Mouse (Mus musculus) G1E (cell line): ENCODE measurements around the gene Prdm5. TPM values are rescaled to one million over a fixed set of nuclear protein-coding genes. Genes with fewer than 3 reads are reported as not detected.

Experiments used
- ATAC-seq: 2 replicates; pipeline ENCODE4 v1.8.0; 2016; ENCODE audit warnings: mild to moderate bottlenecking; ENCODE audit not compliant: insufficient number of reproducible peaks, poor library complexity, low FRiP score, severe bottlenecking; ENCODE audit errors: extremely low read depth
- DNase-seq: peaks from one replicate; pipeline ENCODE4 v3.0.0; 2012; ENCODE audit warnings: low spot score
- H3K27me3 ChIP-seq: 2 replicates; pipeline ENCODE4 v1.6.1; 2012; ENCODE audit warnings: mild to moderate bottlenecking, low read length, inconsistent platforms; ENCODE audit not compliant: insufficient read depth
- H3K36me3 ChIP-seq: replicated peaks from 2 replicates; pipeline ENCODE3; 2012; ENCODE audit warnings: mild to moderate bottlenecking, inconsistent platforms
- H3K4me1 ChIP-seq: 2 replicates; pipeline ENCODE4 v1.6.1; 2012; ENCODE audit warnings: low read depth, low read length, inconsistent platforms, mixed read lengths; ENCODE audit not compliant: insufficient read depth
- H3K4me3 ChIP-seq: 2 replicates; pipeline ENCODE4 v1.5.1; 2012; ENCODE audit warnings: low read depth, mild to moderate bottlenecking, inconsistent platforms, low read length, moderate library complexity, mixed read lengths
- H3K9me3 ChIP-seq: replicated peaks from 2 replicates; pipeline ENCODE4 v1.6.1; 2012; ENCODE audit warnings: inconsistent platforms
- CTCF ChIP-seq: IDR thresholded peaks from 2 replicates; pipeline ENCODE4 v1.5.1; 2012; ENCODE audit warnings: low read depth, low read length, inconsistent platforms, mixed read lengths
- GATA1 ChIP-seq: IDR thresholded peaks from 2 replicates; pipeline ENCODE4 v1.6.1; 2012; ENCODE audit warnings: borderline replicate concordance, low read length, inconsistent platforms, mixed read lengths
- GATA2 ChIP-seq: IDR thresholded peaks from 2 replicates; pipeline ENCODE4 v1.6.1; 2012; ENCODE audit warnings: low read depth, low read length, inconsistent platforms, borderline replicate concordance
- POLR2AphosphoS5 ChIP-seq: IDR thresholded peaks from 2 replicates; pipeline ENCODE4 v1.6.1; 2012; ENCODE audit warnings: low read depth, low read length, inconsistent platforms; ENCODE audit not compliant: insufficient replicate concordance
- TAL1 ChIP-seq: conservative IDR thresholded peaks from 2 replicates; pipeline ENCODE4 v1.6.1; 2012; ENCODE audit warnings: low read depth, low read length, inconsistent platforms, mixed read lengths
- polyA plus RNA-seq: library from polyadenylated mRNA; stranded (reverse); fragments of >175 nt; gene quantifications from 2 replicates; pipeline ENCODE4 v1.2.3, GENCODE M21; 2012
- total RNA-seq, 2 experiments: library from RNA; stranded (forward) in 1 of 2; stranded (reverse) in 1 of 2; fragments of 200-1000 nt in 1 of 2; fragments of >200 nt in 1 of 2; fragmentation: Nextera tagmentation in 1 of 2; gene quantifications; 2 replicates each; pipeline ENCODE4 v1.2.3; 2014 to 2017

The Prdm5 gene
- total and polyA plus RNA-seq, 3 experiments = 0.38 TPM; not detected in 2

- no peak for TF ChIP-seq GATA1
- no peak for TF ChIP-seq POLR2AphosphoS5
- no peak for TF ChIP-seq TAL1
- TF ChIP-seq CTCF = no peak
- no peak for TF ChIP-seq GATA2
- no peaks in the 10 kb centered on the region for H3K36me3 ChIP-seq
- no peaks in the 10 kb centered on the region for H3K4me1 ChIP-seq
- no peak for ATAC-seq
- H3K4me3 ChIP-seq = no peak overlapping the region
- H3K9me3 ChIP-seq = no peaks in the 10 kb centered on the region
- H3K27me3 ChIP-seq = peaks cover 5% of the 10 kb centered on the region; the same call in 1 of the 2 replicates
- no peak for DNase-seq
These were observed 2.7 kb downstream of the Prdm5 start for GRCm38 (mm10) chr6:65781441-65781840.

GRCm38 (mm10) chr6:65783670-65784069 lies 4.9 kb downstream of the Prdm5 start:
- no peak overlapping the region for H3K4me3 ChIP-seq
- no peak for DNase-seq
- no peaks in the 10 kb centered on the region for H3K9me3 ChIP-seq
- TF ChIP-seq POLR2AphosphoS5 = no peak
- no peak for TF ChIP-seq TAL1
- no peak for TF ChIP-seq GATA1
- no peak for TF ChIP-seq CTCF
- TF ChIP-seq GATA2 = no peak
- ATAC-seq = no peak
- H3K4me1 ChIP-seq = no peaks in the 10 kb centered on the region
- peaks cover 5% of the 10 kb centered on the region; the same call in 1 of the 2 replicates for H3K27me3 ChIP-seq
- H3K36me3 ChIP-seq = no peaks in the 10 kb centered on the region

GRCm38 (mm10) chr6:65792923-65793322 lies 14.1 kb downstream of the Prdm5 start:
- no peak overlapping the region for H3K4me3 ChIP-seq
- H3K27me3 ChIP-seq = no peaks in the 10 kb centered on the region; the same call in 1 of the 2 replicates
- no peak for DNase-seq
- H3K9me3 ChIP-seq = no peaks in the 10 kb centered on the region
- no peak for ATAC-seq
- no peaks in the 10 kb centered on the region for H3K36me3 ChIP-seq
- peaks cover 2% of the 10 kb centered on the region; the same call in 1 of the 2 replicates for H3K4me1 ChIP-seq
- TF ChIP-seq POLR2AphosphoS5 (no peak), GATA2 (no peak), TAL1 (no peak), CTCF (no peak), GATA1 (no peak)

- DNase-seq (no peak), ATAC-seq (no peak)
- Histone ChIP-seq H3K9me3 (no peaks in the 10 kb centered on the region), H3K36me3 (no peaks in the 10 kb centered on the region), H3K4me1 (peaks cover 2% of the 10 kb centered on the region; the same call in 1 of the 2 replicates), H3K27me3 (peaks cover 3% of the 10 kb centered on the region; the same call in 1 of the 2 replicates), H3K4me3 (no peak overlapping the region)
- TF ChIP-seq CTCF (no peak), GATA2 (no peak), TAL1 (no peak), POLR2AphosphoS5 (no peak), GATA1 (no peak)
These were observed 17.8 kb downstream of the Prdm5 start for GRCm38 (mm10) chr6:65796552-65796951.

- no peak for ATAC-seq
- Histone ChIP-seq H3K4me3 (no peak overlapping the region), H3K36me3 (no peaks in the 10 kb centered on the region), H3K9me3 (no peaks in the 10 kb centered on the region), H3K27me3 (peaks cover 3% of the 10 kb centered on the region; the same call in 1 of the 2 replicates), H3K4me1 (peaks cover 2% of the 10 kb centered on the region; the same call in 1 of the 2 replicates)
- no peak for TF ChIP-seq GATA1
- TF ChIP-seq CTCF = no peak
- no peak for TF ChIP-seq GATA2
- TF ChIP-seq POLR2AphosphoS5 = no peak
- no peak for TF ChIP-seq TAL1
- no peak for DNase-seq
These were observed 18.5 kb downstream of the Prdm5 start for GRCm38 (mm10) chr6:65797276-65797675.

- no peak overlapping the region for H3K4me3 ChIP-seq
- H3K27me3 ChIP-seq = peaks cover 3% of the 10 kb centered on the region; the same call in 1 of the 2 replicates
- no peaks in the 10 kb centered on the region for H3K9me3 ChIP-seq
- no peaks in the 10 kb centered on the region for H3K36me3 ChIP-seq
- DNase-seq = no peak
- ATAC-seq = no peak
- no peak for TF ChIP-seq GATA1
- TF ChIP-seq POLR2AphosphoS5 = no peak
- TF ChIP-seq TAL1 = no peak
- TF ChIP-seq CTCF = no peak
- no peak for TF ChIP-seq GATA2
- H3K4me1 ChIP-seq = peaks cover 2% of the 10 kb centered on the region; the same call in 1 of the 2 replicates
These were observed 19.6 kb downstream of the Prdm5 start for GRCm38 (mm10) chr6:65798390-65798789.

GRCm38 (mm10) chr6:65811685-65812084 lies 32.9 kb downstream of the Prdm5 start:
- Histone ChIP-seq H3K27me3 (no peaks in the 10 kb centered on the region), H3K9me3 (no peaks in the 10 kb centered on the region), H3K4me3 (no peak overlapping the region), H3K4me1 (no peaks in the 10 kb centered on the region), H3K36me3 (no peaks in the 10 kb centered on the region)
- DNase-seq (no peak), ATAC-seq (no peak)
- TF ChIP-seq POLR2AphosphoS5 (no peak), CTCF (no peak), GATA1 (no peak), TAL1 (no peak), GATA2 (no peak)
